Mouse (Mus musculus) ES-E14 (cell line): ENCODE results near the gene Eif2b5.

Experiments
- MAFK ChIP-seq: IDR thresholded peaks from 2 replicates; pipeline ENCODE4 v1.6.1; 2014; ENCODE audit warnings: mild to moderate bottlenecking, low read depth, low read length, inconsistent platforms; ENCODE audit not compliant: insufficient read depth
- ZC3H11A ChIP-seq: IDR thresholded peaks from 2 replicates; pipeline ENCODE4 v1.6.1; 2012; ENCODE audit warnings: low read depth, mild to moderate bottlenecking, inconsistent platforms, low read length, borderline replicate concordance
- ZNF384 ChIP-seq: IDR thresholded peaks from 2 replicates; pipeline ENCODE4 v1.6.1; 2012; ENCODE audit warnings: low read depth, low read length, inconsistent platforms

- TF ChIP-seq ZC3H11A (no peak), ZNF384 (no peak), MAFK (peak; percentile 95)
Observed at GRCm38 (mm10) chr16:20548096-20548948, 49.7 kb downstream of the Eif2b5 start, which contains the start of gene Abcf3.
